Mouse (Mus musculus) limb, embryonic 12.5 days (tissue): ENCODE data around the gene Epha4. TPM values are rescaled to one million over a fixed set of nuclear protein-coding genes. Genes with fewer than 3 reads are reported as not detected.
A peak's percentile ranks its signal among the peaks of the same experiment; 100 is the strongest.

Experiments
- ATAC-seq: fragments of 200-750 bp; cut with Nextera tagmentation; 2 replicates; pipeline ENCODE4 v1.8.0; 2017; ENCODE audit warnings: low read depth, moderate TSS enrichment; ENCODE audit not compliant: insufficient number of reproducible peaks, insufficient read depth, low FRiP score, low TSS enrichment
- H3K27ac ChIP-seq: fragments of 300-500 bp; sonication (generic); 2 replicates; pipeline ENCODE4 v1.5.1; 2016; ENCODE audit warnings: mild to moderate bottlenecking, moderate library complexity
- H3K27me3 ChIP-seq: fragments of 300-500 bp; sonication (generic); 2 replicates; pipeline ENCODE4 v1.6.1; 2016; ENCODE audit warnings: mild to moderate bottlenecking, moderate library complexity
- H3K36me3 ChIP-seq: fragments of 300-500 bp; sonication (generic); 2 replicates; pipeline ENCODE4 v1.6.1; 2016; ENCODE audit warnings: mild to moderate bottlenecking, moderate library complexity
- H3K4me1 ChIP-seq: fragments of 300-500 bp; sonication (generic); replicated peaks from 2 replicates; pipeline ENCODE4 v1.6.1; 2016
- H3K4me2 ChIP-seq: fragments of 300-500 bp; sonication (generic); 2 replicates; pipeline ENCODE4 v1.6.1; 2016; ENCODE audit warnings: mild to moderate bottlenecking, moderate library complexity
- H3K4me3 ChIP-seq: fragments of 300-500 bp; sonication (generic); replicated peaks from 2 replicates; pipeline ENCODE4 v1.5.1; 2016; ENCODE audit warnings: mild to moderate bottlenecking
- H3K9ac ChIP-seq: fragments of 300-500 bp; sonication (generic); replicated peaks from 2 replicates; pipeline ENCODE4 v1.6.1; 2016; ENCODE audit warnings: mild to moderate bottlenecking, moderate library complexity
- H3K9me3 ChIP-seq: fragments of 300-500 bp; sonication (generic); 2 replicates; pipeline ENCODE4 v1.6.1; 2016; ENCODE audit warnings: mild to moderate bottlenecking, moderate library complexity
- WGBS: fragments of 180-500 bp; shearing (Covaris S2); methylation state at CpG from one replicate; pipeline ENCODE4 v1.1.7; 2016; 5-methylcytosine and 5-hydroxymethylcytosine counted together
- polyA plus RNA-seq: library from polyadenylated mRNA; unstranded; fragments of >200 nt; fragmentation: Nextera tagmentation; extraction: Ambion mirVana; gene quantifications from 2 replicates; pipeline ENCODE4 v1.2.1, GENCODE M21; 2016

Gene Epha4
- polyA plus RNA-seq, 1 experiment from 2014 or later: 57.7 TPM

DNA sequence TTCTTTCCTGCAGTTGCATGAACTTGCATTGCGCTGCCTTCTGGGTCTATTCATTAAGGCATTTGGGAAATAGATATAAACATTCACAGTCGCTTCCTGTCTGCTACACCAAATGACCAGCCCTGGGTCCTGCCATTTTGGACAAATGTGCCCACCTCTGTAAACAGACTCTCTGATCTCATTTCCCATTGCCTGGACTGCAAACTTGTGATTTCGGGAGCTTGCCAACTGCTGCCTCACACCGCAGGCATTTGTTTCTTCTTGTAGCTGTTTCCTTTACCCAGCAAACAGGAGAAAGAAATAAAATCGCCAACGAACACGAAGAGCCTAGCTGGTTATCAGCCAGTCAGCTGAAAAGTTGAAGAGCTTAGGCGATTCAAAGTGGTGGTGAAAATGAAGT is 10.2 kb upstream of the Epha4 start:
- no peak overlapping the region for H3K4me3 ChIP-seq
- no peak for ATAC-seq
- H3K4me2 ChIP-seq: no peak overlapping the region
- H3K27ac ChIP-seq: no peak overlapping the region
- no peaks in the 10 kb centered on the region for H3K9me3 ChIP-seq
- H3K9ac ChIP-seq: no peak overlapping the region
- WGBS: 76% methylated on average over 8 of the region's 8 CpGs
- H3K4me1 ChIP-seq: peaks cover 13% of the 10 kb centered on the region
- peaks cover 3% of the 10 kb centered on the region; the same call in 1 of the 2 replicates for H3K27me3 ChIP-seq
- H3K36me3 ChIP-seq: no peaks in the 10 kb centered on the region

DNA sequence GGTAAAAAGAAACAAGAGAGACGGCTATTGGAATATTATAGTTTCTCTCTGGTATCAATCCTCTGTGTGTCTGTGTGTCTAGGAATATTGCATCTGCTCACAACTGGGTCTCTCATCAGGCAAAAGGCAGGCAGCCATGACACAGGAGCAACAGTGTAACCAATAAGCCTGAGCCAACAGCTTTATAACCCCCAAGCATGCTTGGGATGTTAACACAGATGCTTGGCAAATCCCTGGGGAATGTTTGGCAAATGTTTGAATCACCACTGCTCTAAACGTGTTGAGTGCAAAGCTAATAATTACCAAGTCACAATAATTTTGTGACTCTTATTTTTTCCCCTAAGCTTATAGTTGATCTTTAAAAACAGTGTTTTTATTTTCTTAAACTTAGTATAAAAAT is 8.5 kb upstream of the Epha4 start:
- peaks cover 11% of the 10 kb centered on the region; the same call in 1 of the 2 replicates for H3K27me3 ChIP-seq
- no peak overlapping the region for H3K4me3 ChIP-seq
- 60% methylated on average over 2 of the region's 2 CpGs for WGBS
- no peak for ATAC-seq
- no peaks in the 10 kb centered on the region for H3K36me3 ChIP-seq
- no peak overlapping the region for H3K4me2 ChIP-seq
- H3K9me3 ChIP-seq: no peaks in the 10 kb centered on the region
- H3K4me1 ChIP-seq: peaks cover 13% of the 10 kb centered on the region
- H3K9ac ChIP-seq: no peak overlapping the region
- H3K27ac ChIP-seq: no peak overlapping the region

DNA sequence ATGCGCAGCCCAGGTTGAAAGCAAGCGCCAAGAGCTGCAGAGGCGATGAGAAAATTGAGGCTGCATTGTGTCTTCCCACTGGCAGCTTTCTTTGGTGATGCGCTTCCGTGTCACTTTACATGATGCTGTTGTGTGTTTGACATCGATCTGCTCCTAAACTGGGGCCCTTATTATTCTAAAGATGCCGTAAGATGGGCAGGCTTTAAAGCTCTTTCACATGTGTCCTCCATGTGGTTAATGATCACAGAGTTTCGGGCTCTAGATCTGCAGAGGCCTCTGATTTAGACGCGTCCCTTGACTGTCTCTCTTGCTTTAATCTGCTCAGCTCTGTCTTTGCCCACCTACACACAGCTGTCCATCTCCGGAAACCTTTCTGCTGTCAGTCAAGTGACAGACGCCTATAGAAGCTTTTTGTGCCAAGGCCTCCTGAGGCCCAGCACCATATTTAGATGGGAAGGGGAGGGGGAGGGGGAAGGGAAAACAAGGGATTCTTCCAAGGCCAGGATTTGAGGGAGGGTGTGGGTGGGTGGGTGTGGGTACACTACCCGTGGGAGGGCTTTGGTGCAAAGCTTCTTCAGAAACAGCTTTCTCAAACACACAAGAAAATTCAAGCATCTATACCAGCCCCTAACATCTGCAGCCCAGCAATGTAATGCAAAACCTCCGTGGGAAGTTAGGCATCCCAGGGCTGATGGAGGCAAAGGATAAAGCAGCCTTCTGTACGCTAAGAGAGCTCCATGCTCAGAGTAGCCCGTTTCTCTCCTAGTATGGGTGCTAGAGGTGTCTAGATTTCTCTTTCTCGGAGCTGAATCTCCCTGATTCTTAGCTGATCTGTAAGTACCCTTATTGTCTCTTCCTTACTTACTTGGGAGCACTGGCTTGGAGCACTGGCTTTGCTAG is 7.0 kb upstream of the Epha4 start:
- Histone ChIP-seq H3K27me3 (peaks cover 18% of the 10 kb centered on the region; the same call in 1 of the 2 replicates), H3K27ac (no peak overlapping the region), H3K4me3 (peak overlapping the region; percentile 19; the same call in 1 of the 2 replicates), H3K36me3 (no peaks in the 10 kb centered on the region), H3K4me2 (peak overlapping the region; percentile 48), H3K9ac (no peak overlapping the region), H3K9me3 (no peaks in the 10 kb centered on the region), H3K4me1 (peaks cover 17% of the 10 kb centered on the region)
- WGBS: 17% methylated on average over 16 of the region's 17 CpGs
- ATAC-seq: no peak

DNA sequence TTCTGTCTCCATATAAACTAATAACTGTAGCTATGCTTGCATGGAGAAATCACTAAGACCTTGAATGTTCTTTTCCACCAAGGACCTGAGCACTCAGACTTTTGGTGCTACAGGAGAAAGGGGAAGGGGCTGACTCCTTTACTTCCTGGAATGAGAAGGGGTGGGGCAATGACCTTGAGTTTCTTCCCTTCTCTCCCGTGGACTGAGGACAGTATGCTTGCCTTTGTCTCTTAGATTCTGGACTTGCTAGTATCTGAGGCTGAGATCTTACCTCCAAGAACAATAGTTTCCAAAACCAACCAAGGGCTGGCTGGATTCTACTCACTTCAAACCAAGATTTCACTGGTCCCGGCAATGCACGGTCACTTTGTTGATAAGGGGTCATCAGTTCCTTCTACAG is 3.8 kb upstream of the Epha4 start:
- Histone ChIP-seq H3K4me3 (no peak overlapping the region), H3K27ac (no peak overlapping the region), H3K36me3 (no peaks in the 10 kb centered on the region), H3K4me1 (peaks cover 27% of the 10 kb centered on the region), H3K4me2 (no peak overlapping the region), H3K9ac (no peak overlapping the region), H3K27me3 (peaks cover 18% of the 10 kb centered on the region; the same call in 1 of the 2 replicates), H3K9me3 (no peaks in the 10 kb centered on the region)
- no peak for ATAC-seq
- 79% methylated on average over 3 of the region's 3 CpGs for WGBS

DNA sequence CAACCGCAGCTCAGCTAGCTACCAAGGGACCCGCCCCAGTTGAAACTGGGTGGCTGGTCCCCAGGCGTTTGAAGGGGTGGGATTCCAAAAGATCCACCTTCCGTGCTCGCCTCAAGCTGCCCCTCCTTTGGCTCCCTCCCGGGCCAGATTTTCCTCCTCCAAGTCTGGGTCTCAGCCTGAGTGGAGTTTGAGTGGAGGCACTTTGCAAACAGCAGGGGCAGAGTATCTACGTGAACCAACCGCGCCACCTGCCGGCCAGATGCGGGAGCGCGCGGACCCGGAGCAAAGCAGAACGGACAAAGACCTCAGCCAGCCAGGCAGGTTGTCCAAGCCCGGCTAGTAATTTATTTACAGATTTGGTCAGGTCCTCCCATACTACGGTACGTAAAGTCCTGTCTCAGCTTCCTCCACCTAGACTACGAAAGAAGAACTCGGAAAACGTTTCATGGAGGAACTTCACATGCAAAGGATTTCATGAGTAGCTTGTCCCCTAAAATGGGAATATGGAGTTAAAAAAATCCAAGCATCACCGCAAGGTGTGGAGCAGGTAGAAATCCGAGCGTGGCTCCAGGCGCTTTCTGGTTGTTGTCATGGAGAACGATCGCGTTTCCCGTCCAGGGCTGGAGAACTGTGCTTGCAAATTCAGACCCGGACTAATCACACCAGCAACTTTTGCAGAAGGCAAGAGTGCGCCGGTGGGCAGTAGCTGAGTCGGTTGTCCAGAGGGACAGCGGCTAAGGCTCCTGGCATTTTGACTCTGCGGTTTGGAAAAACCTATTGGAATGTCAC is 1.5 kb upstream of the Epha4 start:
- no peaks in the 10 kb centered on the region for H3K9me3 ChIP-seq
- peak overlapping the region; percentile 65 for H3K9ac ChIP-seq
- peaks cover 18% of the 10 kb centered on the region; the same call in 1 of the 2 replicates for H3K27me3 ChIP-seq
- no peak for ATAC-seq
- H3K4me3 ChIP-seq: peak overlapping the region; percentile 62
- peaks cover 29% of the 10 kb centered on the region for H3K4me1 ChIP-seq
- peak overlapping the region; percentile 81 for H3K27ac ChIP-seq
- WGBS: 2% methylated on average over 36 of the region's 36 CpGs
- peak overlapping the region; percentile 81 for H3K4me2 ChIP-seq
- H3K36me3 ChIP-seq: no peaks in the 10 kb centered on the region

DNA sequence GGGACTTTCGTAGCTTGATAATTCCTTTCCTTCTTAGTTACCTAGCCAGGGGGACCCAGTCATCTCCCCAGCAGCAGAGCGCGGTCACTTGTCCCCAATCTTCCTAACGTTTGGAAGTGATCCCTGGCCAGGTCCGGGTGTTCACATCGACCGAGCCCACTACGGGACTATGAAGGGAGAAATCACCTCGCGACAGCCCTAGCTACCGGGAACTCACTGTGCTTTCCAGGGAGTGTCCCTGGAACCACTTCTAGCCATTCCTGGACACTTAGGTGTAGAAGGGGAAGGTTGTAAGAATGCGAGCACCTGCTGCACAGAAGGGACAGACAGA is 728 bp upstream of the Epha4 start:
- H3K9ac ChIP-seq: peak overlapping the region; percentile 65
- peaks cover 18% of the 10 kb centered on the region; the same call in 1 of the 2 replicates for H3K27me3 ChIP-seq
- peak overlapping the region; percentile 81 for H3K27ac ChIP-seq
- ATAC-seq: no peak
- H3K4me2 ChIP-seq: peak overlapping the region; percentile 81
- H3K4me3 ChIP-seq: peak overlapping the region; percentile 62
- H3K4me1 ChIP-seq: peaks cover 34% of the 10 kb centered on the region
- no peaks in the 10 kb centered on the region for H3K9me3 ChIP-seq
- WGBS: under 1% methylated on average over 12 of the region's 12 CpGs
- H3K36me3 ChIP-seq: peaks cover 5% of the 10 kb centered on the region; the same call in 1 of the 2 replicates

DNA sequence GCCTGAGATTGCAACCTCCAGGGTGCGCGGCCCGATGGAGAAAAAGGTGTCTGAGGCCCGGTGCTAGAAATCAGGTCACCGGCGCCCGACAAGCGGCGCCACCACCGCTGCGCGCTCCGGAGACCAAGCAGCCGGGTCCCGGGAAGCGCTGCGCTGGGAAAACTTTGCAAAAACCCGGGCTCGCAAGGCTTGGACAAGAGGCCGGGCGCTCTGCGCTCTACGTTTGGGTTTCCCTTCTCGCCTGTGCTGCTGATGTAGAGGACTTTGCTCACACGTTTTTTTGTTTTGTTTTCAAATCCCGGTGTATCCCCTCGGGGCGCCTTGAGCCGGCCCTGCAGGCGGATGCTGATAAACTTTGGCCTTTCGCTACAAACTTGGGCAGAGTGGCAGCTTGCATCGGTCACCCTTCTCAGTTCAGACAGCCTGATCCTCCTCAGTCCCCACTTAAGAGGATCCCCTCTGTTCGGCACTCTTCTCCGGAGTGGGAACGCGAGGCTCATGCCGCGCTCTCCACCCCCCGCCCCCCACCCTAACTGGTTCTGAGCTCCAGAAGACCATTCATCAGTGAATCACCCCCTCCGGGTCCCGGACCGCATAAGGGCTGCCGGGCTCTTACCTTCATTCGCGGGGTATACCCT is 444 bp downstream of the Epha4 start:
- under 1% methylated on average over 45 of the region's 45 CpGs for WGBS
- Histone ChIP-seq H3K4me2 (peak overlapping the region; percentile 81), H3K36me3 (peaks cover 16% of the 10 kb centered on the region; the same call in 1 of the 2 replicates), H3K9ac (peak overlapping the region; percentile 72), H3K27me3 (peaks cover 16% of the 10 kb centered on the region; the same call in 1 of the 2 replicates), H3K9me3 (no peaks in the 10 kb centered on the region), H3K27ac (peak overlapping the region; percentile 90), H3K4me1 (peaks cover 42% of the 10 kb centered on the region), H3K4me3 (peak overlapping the region; percentile 62)
- ATAC-seq: peak; percentile 37; the same call in 1 of the 2 replicates

DNA sequence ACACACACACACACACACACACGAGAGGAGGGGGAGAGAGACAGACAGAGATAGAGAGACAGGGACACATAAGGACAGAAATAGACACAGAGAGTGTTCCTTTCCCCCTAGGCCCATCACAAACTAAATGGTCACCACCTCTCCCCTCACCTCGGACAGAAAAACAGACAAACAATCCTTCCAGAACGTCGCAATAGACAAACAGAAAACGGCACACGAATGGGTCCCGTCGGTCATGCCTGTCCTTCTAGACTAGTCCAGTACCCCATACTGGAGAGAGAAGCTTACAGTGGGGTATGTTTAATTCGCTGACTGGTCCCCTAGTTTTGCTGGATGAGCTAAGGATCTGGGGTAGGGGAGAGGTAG is 946 bp downstream of the Epha4 start:
- Histone ChIP-seq H3K9me3 (no peaks in the 10 kb centered on the region), H3K9ac (peak overlapping the region; percentile 72), H3K4me2 (peak overlapping the region; percentile 81), H3K4me1 (peaks cover 43% of the 10 kb centered on the region), H3K27ac (peak overlapping the region; percentile 90), H3K4me3 (peak overlapping the region; percentile 62), H3K27me3 (peaks cover 14% of the 10 kb centered on the region; the same call in 1 of the 2 replicates), H3K36me3 (peaks cover 21% of the 10 kb centered on the region)
- WGBS: 0% methylated on average over 9 of the region's 9 CpGs
- ATAC-seq: no peak

DNA sequence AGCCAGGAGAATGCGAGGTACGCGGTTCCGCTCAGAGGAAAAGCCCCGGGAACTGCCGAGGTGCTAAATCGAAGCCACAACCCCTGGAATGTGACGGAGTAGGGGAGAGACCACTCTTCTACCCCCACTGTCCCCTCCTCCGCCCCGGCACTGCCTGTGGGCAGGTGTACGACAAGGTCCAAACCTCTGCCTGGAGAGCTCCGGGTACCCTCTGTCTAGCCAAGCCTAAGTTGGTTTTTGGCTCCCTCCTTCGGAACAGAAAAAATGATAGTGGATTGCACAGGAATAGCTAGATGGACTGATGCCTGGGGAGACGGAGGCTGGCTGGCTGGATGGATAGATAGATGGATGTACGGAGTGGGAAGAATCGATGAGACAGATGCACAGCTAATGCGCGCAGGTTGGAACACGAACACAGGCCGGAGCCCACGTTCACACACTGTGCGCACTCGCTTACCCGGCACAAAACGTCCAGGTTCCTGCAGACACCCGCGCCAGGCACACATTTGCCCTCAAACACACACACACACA is 1.4 kb downstream of the Epha4 start:
- peak overlapping the region; percentile 62 for H3K4me3 ChIP-seq
- H3K27ac ChIP-seq: peak overlapping the region; percentile 90
- H3K36me3 ChIP-seq: peaks cover 26% of the 10 kb centered on the region
- peaks cover 48% of the 10 kb centered on the region for H3K4me1 ChIP-seq
- ATAC-seq: no peak
- WGBS: under 1% methylated on average over 27 of the region's 27 CpGs
- peak overlapping the region; percentile 72 for H3K9ac ChIP-seq
- peak overlapping the region; percentile 81 for H3K4me2 ChIP-seq
- peaks cover 9% of the 10 kb centered on the region; the same call in 1 of the 2 replicates for H3K27me3 ChIP-seq
- H3K9me3 ChIP-seq: no peaks in the 10 kb centered on the region

DNA sequence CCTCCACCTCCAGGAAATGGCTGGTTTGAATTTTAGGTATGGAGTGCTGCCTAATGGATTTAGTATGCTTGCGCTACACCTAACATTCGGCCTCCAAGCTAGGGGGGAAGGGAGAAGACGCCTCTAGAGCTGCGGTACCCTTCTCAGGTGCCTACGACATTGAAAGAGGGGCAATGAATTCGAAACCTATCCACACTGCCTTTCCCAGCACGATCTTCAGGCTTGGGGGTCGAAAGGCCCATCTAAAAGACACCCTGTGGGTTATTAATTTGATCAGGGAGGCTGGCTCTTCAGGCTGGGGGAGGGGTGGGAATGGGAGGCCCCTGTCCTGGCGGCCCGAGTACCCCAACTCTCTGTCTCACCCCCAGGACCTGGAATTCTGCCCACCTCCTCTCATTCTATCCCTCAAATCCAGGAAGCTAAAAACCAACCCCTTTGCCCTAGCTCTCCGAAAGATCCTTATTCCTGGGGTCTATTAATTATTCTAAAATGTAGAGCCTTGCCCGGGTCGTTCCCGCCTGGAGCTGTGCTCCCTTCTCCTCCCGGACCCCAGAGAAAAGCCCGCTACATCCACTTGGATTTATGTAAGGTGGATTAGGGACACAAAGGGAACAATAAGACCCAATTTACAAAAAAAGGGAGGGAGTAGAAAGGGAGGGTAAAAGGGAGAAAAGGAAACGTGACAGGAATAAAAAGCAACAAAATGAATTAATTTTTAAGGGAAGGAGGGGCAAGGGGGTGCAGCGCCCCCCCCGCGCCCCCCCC is 2.3 kb downstream of the Epha4 start:
- WGBS: under 1% methylated on average over 20 of the region's 20 CpGs
- H3K9ac ChIP-seq: peak overlapping the region; percentile 72
- H3K4me1 ChIP-seq: peaks cover 56% of the 10 kb centered on the region
- peak overlapping the region; percentile 74 for H3K27ac ChIP-seq
- H3K36me3 ChIP-seq: peaks cover 28% of the 10 kb centered on the region
- H3K9me3 ChIP-seq: no peaks in the 10 kb centered on the region
- peak overlapping the region; percentile 62 for H3K4me3 ChIP-seq
- H3K4me2 ChIP-seq: peak overlapping the region; percentile 81
- no peak for ATAC-seq
- H3K27me3 ChIP-seq: peaks cover 5% of the 10 kb centered on the region; the same call in 1 of the 2 replicates
